Mouse (Mus musculus): Measurements from ENCODE around the gene Olfr340. TPM values are rescaled to one million over a fixed set of nuclear protein-coding genes. Genes with fewer than 3 reads are reported as not detected.

The Olfr340 gene
- total RNA-seq (2023) = not detected

GRCm38 (mm10) chr2:36452287-36452686, at the start of gene Olfr340:
Olfr340 (plus strand) TSS chr2:36452587.

DNA sequence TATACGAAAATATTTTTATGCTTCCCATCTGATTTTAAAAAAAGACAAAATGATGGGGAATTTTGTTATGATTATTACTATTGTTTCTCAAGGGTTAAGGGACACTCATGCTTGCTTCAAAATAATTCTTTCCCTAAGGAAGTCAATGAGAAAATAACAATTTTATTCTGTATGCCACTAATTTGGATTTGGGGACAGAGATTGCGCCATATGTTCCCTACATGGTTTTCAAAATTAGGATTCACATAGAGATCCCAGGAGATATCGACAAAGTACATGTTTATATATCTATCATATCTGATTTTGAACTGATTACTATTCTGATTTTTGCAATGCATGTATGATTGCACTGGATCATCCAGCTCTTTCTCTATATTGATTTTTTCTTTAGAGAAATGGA, 33.7 kb upstream of the Olfr340 start, which contains the start of gene Olfr339:
Gene Olfr339 (plus strand): TSS at position 301 of the 400 bp plus-strand sequence.

DNA sequence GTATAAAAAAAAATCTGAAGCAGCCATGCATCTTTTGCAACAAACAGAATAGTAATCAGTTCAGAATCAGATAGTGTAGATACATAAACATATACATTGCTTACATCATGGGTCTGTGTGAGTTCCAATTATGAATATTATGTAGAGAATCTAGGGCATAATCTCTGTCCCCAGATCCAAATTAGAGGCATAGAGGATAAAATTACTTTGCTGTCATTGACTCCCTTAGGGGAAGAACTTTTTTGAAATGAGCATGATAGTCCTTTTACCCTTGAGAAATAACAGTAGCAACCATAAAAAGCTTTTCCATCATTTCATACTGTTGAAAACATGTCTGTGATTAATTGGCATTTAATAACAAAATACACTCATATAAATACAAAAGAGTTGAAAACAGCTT, 30.0 kb downstream of the Olfr340 start, which contains the start of gene Olfr341:
Gene Olfr341 (minus strand): TSS at position 101 of the 400 bp plus-strand sequence.

Other genes starting within 250 kb of the Olfr340 start
- 1.3 TPM for gene Ptgs1, start 222.2 kb upstream of the Olfr340 start, total RNA-seq (2023)
- gene Olfr338, start 79.1 kb upstream of the Olfr340 start, total RNA-seq (2023) = 0.15 TPM
- gene Olfr339, start 33.6 kb upstream of the Olfr340 start, total RNA-seq (2023) = not detected
- gene Olfr341, start 29.9 kb downstream of the Olfr340 start, total RNA-seq (2023) = not detected
- gene Olfr342, start 72.4 kb downstream of the Olfr340 start, total RNA-seq (2023) = not detected
- not detected for gene Olfr344, start 114.1 kb downstream of the Olfr340 start, total RNA-seq (2023)
- gene Olfr345, start 187.5 kb downstream of the Olfr340 start, total RNA-seq (2023) = not detected
- gene Olfr346, start 233.2 kb downstream of the Olfr340 start, total RNA-seq (2023) = not detected

Measured in CD8-positive naive resting alpha-beta T cell, adult 57 days (primary cell).